Mouse (Mus musculus): Measurements from ENCODE around the gene Smim9. TPM values are rescaled to one million over a fixed set of nuclear protein-coding genes. Genes with fewer than 3 reads are reported as not detected.

The Smim9 gene
- polyA plus RNA-seq, 1 experiment from 2014 or later, result not detected

DNA sequence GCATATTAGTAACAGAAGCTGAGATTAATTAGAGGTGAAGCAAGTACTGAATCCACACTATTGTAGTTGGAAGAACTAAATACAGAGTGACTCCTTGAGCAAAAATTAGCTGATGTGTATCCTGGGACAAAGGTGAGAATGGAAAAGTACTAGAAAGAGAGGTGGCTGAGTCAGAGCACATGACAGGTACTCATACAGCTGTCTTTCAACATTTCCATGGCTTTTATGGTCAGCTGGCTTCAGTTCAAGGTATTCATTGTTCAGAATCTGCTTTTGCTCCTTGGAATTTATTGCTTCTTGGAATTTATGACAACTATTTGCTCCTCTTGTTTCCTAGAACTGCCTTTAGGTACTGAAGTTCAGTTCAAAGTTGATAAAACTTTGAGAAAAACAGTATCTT is 26.6 kb downstream of the Smim9 start:
- no peak for ATAC-seq (ENCODE audit: insufficient number of reproducible peaks, insufficient read depth, low FRiP score, low read depth)
- Histone ChIP-seq H3K4me1 (ENCODE audit: control insufficient read depth in 2 of 2, insufficient read depth in 2 of 2, low read length in 2 of 2) (no peaks in the 10 kb centered on the region), H3K9me3 (ENCODE audit: control insufficient read depth, low read length) (no peaks in the 10 kb centered on the region), H3K27me3 (ENCODE audit: control insufficient read depth, insufficient read depth, low read length) (no peaks in the 10 kb centered on the region), H3K9ac (ENCODE audit: low read length) (no peak overlapping the region), H3K36me3 (ENCODE audit: control insufficient read depth, insufficient read depth, low read length) (no peaks in the 10 kb centered on the region), H3K27ac (replicated peaks in 1 of 2; ENCODE audit: control insufficient read depth in 1 of 2, insufficient read depth in 1 of 2, low read depth in 2 of 2, low read length in 2 of 2) (no peak overlapping the region), H3K4me3 (ENCODE audit: control insufficient read depth in 1 of 2, insufficient read depth in 1 of 2, low read depth in 1 of 2, low read length in 2 of 2) (no peak overlapping the region), H3K4me2 (ENCODE audit: low read length) (no peak overlapping the region)

DNA sequence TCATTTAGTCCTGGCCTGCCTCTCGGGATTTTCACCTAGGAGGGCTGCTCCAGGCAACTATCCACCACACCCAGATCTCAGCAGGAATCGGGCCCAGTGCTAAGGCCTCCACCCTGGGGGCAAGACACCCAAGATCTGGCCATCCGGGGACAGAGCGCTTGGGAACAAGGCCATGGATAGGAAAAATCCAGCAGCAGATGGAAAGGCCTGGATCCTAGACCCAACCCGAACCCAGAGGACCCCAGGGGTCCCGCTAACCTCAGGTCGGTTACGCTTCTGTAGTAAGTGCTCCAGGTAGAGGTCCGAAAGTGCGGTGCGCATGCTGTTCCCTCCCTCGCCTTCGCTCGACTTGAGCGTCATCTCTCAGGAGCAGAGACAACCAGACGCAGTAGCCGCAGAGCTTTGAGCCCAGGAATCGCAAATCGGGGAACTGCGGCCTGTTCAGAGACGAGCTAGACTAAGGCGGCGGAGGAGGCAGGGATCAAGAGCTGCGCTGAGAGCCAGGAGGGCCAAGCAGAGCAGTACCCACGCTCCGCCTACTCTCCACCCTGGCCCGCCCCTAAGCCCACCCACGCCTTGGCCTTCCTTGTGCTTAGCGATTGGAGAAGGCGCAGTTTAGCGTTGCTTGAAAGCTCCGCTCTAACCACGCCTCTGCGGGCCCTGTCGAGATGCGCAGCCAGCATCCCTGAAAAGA is 33.0 kb downstream of the Smim9 start, which contains the start of gene Mpp1:
Gene Mpp1 (minus strand): TSS at position 550 of the 694 bp plus-strand sequence.
- ATAC-seq (ENCODE audit: insufficient number of reproducible peaks, insufficient read depth, low FRiP score, low read depth), result peak; percentile 91
- 18% methylated on average over 36 of the region's 36 CpGs for WGBS
- Histone ChIP-seq H3K9ac (ENCODE audit: low read length) (peak within 1 kb of the TSS; percentile 69), H3K4me3 (ENCODE audit: control insufficient read depth in 1 of 2, insufficient read depth in 1 of 2, low read depth in 1 of 2, low read length in 2 of 2) (peak within 1 kb of the TSS; percentile 53 to 59), H3K9me3 (ENCODE audit: control insufficient read depth, low read length) (no peaks in the 10 kb centered on the region), H3K4me2 (ENCODE audit: low read length) (peak within 1 kb of the TSS; percentile 58), H3K27ac (replicated peaks in 1 of 2; ENCODE audit: control insufficient read depth in 1 of 2, insufficient read depth in 1 of 2, low read depth in 2 of 2, low read length in 2 of 2) (peak within 1 kb of the TSS; percentile 24 to 64), H3K4me1 (ENCODE audit: control insufficient read depth in 2 of 2, insufficient read depth in 2 of 2, low read length in 2 of 2) (no peaks in the 10 kb centered on the region), H3K27me3 (ENCODE audit: control insufficient read depth, insufficient read depth, low read length) (no peaks in the 10 kb centered on the region), H3K36me3 (ENCODE audit: control insufficient read depth, insufficient read depth, low read length) (no peaks in the 10 kb centered on the region; the same call in 1 of the 2 replicates)

DNA sequence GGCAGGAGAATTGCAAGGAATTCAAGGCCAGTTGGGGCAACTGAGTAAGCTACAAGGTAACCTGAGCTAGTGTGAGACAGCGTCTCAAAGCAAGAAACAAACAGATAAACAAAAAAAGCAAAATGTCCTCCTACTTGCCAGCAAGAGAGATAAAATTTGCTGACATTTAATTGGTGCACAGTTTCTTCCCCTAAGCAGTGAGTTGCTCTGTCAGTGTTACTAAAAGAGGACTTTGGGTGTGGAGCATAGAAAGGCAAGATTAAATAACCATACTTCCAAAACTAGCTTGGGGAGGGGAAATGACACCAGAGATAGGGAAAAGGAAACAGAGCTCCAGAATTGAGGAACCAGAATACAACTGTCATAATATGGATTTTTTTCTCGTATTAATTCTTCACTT is 34.1 kb downstream of the Smim9 start:
- Histone ChIP-seq H3K9me3 (ENCODE audit: control insufficient read depth, low read length) (no peaks in the 10 kb centered on the region), H3K4me2 (ENCODE audit: low read length) (peak overlapping the region; percentile 58), H3K27me3 (ENCODE audit: control insufficient read depth, insufficient read depth, low read length) (no peaks in the 10 kb centered on the region), H3K36me3 (ENCODE audit: control insufficient read depth, insufficient read depth, low read length) (peaks cover 9% of the 10 kb centered on the region; the same call in 1 of the 2 replicates), H3K9ac (ENCODE audit: low read length) (no peak overlapping the region), H3K4me1 (ENCODE audit: control insufficient read depth in 2 of 2, insufficient read depth in 2 of 2, low read length in 2 of 2) (no peaks in the 10 kb centered on the region), H3K4me3 (ENCODE audit: control insufficient read depth in 1 of 2, insufficient read depth in 1 of 2, low read depth in 1 of 2, low read length in 2 of 2) (no peak overlapping the region; a peak in 1 of 4 replicates), H3K27ac (replicated peaks in 1 of 2; ENCODE audit: control insufficient read depth in 1 of 2, insufficient read depth in 1 of 2, low read depth in 2 of 2, low read length in 2 of 2) (no peak overlapping the region)
- no peak for ATAC-seq (ENCODE audit: insufficient number of reproducible peaks, insufficient read depth, low FRiP score, low read depth)
- WGBS, result 50% methylated on average over 2 of the region's 2 CpGs

DNA sequence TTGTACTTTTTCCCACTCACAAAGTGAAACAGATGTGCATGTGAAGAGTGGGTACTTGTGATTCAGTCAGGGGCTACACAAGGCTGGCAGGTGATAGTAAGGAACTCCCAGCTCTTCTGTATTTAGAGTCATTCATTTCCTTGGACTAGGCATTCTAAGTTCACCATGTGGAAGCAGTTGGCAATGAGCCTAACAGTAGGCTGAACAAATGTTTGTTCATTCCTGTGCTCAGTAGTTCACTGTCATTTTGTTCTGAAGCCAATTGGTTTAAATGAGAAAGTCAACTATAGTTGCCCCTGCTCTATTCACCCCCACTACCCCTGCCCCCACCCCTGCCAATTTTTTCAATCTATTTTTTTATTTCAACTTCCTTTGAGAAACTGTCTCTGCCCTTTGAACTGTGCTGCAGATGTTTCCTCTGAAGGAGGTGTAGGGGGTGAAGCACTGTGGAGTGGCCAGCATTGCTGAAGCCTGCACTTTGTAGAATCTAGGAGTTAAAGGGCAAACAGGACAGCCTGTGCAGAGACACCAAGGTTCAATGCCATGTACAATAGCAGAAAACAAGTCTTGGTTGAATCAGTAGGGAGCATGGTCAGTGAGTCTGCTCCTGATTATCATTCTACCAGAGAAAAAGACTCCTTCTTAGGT is 35.1 kb downstream of the Smim9 start:
- Histone ChIP-seq H3K27me3 (ENCODE audit: control insufficient read depth, insufficient read depth, low read length) (no peaks in the 10 kb centered on the region), H3K9me3 (ENCODE audit: control insufficient read depth, low read length) (no peaks in the 10 kb centered on the region), H3K9ac (ENCODE audit: low read length) (no peak overlapping the region), H3K27ac (replicated peaks in 1 of 2; ENCODE audit: control insufficient read depth in 1 of 2, insufficient read depth in 1 of 2, low read depth in 2 of 2, low read length in 2 of 2) (no peak overlapping the region), H3K4me3 (ENCODE audit: control insufficient read depth in 1 of 2, insufficient read depth in 1 of 2, low read depth in 1 of 2, low read length in 2 of 2) (no peak overlapping the region), H3K4me1 (ENCODE audit: control insufficient read depth in 2 of 2, insufficient read depth in 2 of 2, low read length in 2 of 2) (no peaks in the 10 kb centered on the region), H3K4me2 (ENCODE audit: low read length) (no peak overlapping the region), H3K36me3 (ENCODE audit: control insufficient read depth, insufficient read depth, low read length) (peaks cover 12% of the 10 kb centered on the region)
- no peak for ATAC-seq (ENCODE audit: insufficient number of reproducible peaks, insufficient read depth, low FRiP score, low read depth)

DNA sequence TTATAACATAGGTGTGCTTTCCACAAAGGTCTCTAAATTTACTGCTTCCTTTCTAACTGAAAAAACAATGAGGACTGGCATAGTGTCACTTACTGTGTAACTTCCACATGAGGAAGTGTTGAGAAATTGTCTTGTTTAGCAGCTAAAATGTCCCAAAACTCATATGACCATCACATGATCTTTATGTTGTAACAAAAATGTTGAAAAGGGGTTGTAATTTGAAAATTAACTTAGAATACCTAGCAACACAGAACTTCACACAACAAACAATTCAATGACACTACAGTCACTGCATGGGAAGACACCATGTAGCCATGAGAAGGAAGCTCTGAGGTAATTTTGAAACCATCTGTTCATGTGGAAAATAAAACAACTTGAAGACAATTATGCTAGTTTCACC is 36.7 kb downstream of the Smim9 start:
- Histone ChIP-seq H3K36me3 (ENCODE audit: control insufficient read depth, insufficient read depth, low read length) (peaks cover 18% of the 10 kb centered on the region), H3K9me3 (ENCODE audit: control insufficient read depth, low read length) (no peaks in the 10 kb centered on the region), H3K4me2 (ENCODE audit: low read length) (no peak overlapping the region), H3K4me1 (ENCODE audit: control insufficient read depth in 2 of 2, insufficient read depth in 2 of 2, low read length in 2 of 2) (no peaks in the 10 kb centered on the region), H3K9ac (ENCODE audit: low read length) (no peak overlapping the region), H3K27me3 (ENCODE audit: control insufficient read depth, insufficient read depth, low read length) (no peaks in the 10 kb centered on the region), H3K4me3 (ENCODE audit: control insufficient read depth in 1 of 2, insufficient read depth in 1 of 2, low read depth in 1 of 2, low read length in 2 of 2) (no peak overlapping the region), H3K27ac (replicated peaks in 1 of 2; ENCODE audit: control insufficient read depth in 1 of 2, insufficient read depth in 1 of 2, low read depth in 2 of 2, low read length in 2 of 2) (no peak overlapping the region)
- no peak for ATAC-seq (ENCODE audit: insufficient number of reproducible peaks, insufficient read depth, low FRiP score, low read depth)

DNA sequence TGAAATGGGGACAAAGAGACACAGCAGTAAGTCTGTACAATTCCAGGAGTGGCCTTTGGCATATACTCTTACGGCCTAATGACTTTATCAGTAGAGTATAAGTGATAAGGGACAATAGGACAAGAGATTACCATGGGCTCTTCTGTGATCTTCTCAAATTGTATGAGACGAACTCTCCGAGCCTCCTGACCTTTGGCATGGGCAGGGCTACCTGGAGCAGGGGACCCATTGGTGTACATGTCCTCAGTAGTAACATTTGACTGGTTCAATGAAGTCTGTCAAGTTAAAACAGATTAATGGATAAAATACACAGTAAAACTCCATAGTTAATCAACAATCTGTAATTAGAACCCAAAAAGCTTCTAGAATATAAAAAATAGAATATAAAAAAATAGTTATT is 38.0 kb downstream of the Smim9 start:
- H3K27me3 ChIP-seq (ENCODE audit: control insufficient read depth, insufficient read depth, low read length), result no peaks in the 10 kb centered on the region
- H3K36me3 ChIP-seq (ENCODE audit: control insufficient read depth, insufficient read depth, low read length), result peaks cover 25% of the 10 kb centered on the region
- H3K4me1 ChIP-seq (ENCODE audit: control insufficient read depth in 2 of 2, insufficient read depth in 2 of 2, low read length in 2 of 2), result no peaks in the 10 kb centered on the region
- H3K4me2 ChIP-seq (ENCODE audit: low read length), result no peak overlapping the region
- H3K9ac ChIP-seq (ENCODE audit: low read length), result no peak overlapping the region
- H3K4me3 ChIP-seq (ENCODE audit: control insufficient read depth in 1 of 2, insufficient read depth in 1 of 2, low read depth in 1 of 2, low read length in 2 of 2), result no peak overlapping the region
- H3K27ac ChIP-seq (replicated peaks in 1 of 2; ENCODE audit: control insufficient read depth in 1 of 2, insufficient read depth in 1 of 2, low read depth in 2 of 2, low read length in 2 of 2), result no peak overlapping the region
- no peaks in the 10 kb centered on the region for H3K9me3 ChIP-seq (ENCODE audit: control insufficient read depth, low read length)
- ATAC-seq (ENCODE audit: insufficient number of reproducible peaks, insufficient read depth, low FRiP score, low read depth), result no peak
- WGBS, result 68% methylated on average over 3 of the region's 3 CpGs

DNA sequence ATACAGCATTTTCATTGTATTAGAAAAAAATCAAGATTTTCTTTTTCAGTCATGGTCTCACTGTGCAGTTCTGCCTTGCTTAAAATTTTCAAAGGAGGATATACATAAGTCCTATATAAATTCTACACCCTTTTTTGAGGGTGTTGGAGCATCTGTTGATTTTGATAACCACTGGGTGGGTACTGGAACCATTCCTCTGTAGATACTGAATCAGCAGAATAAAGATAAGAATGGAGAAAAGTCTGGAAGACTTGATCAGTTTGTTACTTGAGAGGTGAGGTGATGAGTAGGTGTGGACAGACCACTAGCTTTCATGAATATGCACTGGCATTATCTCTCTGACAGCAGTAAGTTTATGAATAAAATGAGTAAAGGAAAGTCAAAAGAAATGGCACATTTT is 48.0 kb downstream of the Smim9 start:
- Histone ChIP-seq H3K27ac (replicated peaks in 1 of 2; ENCODE audit: control insufficient read depth in 1 of 2, insufficient read depth in 1 of 2, low read depth in 2 of 2, low read length in 2 of 2) (no peak overlapping the region), H3K4me3 (ENCODE audit: control insufficient read depth in 1 of 2, insufficient read depth in 1 of 2, low read depth in 1 of 2, low read length in 2 of 2) (no peak overlapping the region)
- no peak for ATAC-seq (ENCODE audit: insufficient number of reproducible peaks, insufficient read depth, low FRiP score, low read depth)

DNA sequence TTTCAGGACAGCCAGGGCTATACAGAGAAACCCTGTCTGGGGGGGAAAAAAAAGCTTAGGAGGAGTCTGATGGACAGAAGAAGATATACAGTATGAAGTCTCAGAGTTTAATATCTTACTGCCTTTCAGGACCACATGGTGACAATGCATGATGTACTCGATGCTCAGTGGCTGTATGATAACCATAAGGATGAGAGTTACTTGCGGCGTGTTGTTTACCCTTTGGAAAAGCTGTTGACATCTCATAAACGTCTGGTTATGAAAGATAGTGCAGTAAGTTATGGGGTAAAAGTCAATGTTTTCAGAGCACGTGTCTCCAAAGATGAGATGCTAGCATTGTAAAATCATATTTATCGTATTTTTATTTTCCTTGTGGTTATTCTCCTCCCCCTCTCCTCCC is 61.3 kb downstream of the Smim9 start:
- H3K36me3 ChIP-seq (ENCODE audit: control insufficient read depth, insufficient read depth, low read length), result peaks cover 72% of the 10 kb centered on the region
- 79% methylated on average over 6 of the region's 6 CpGs for WGBS
- no peak overlapping the region for H3K4me3 ChIP-seq (ENCODE audit: control insufficient read depth in 1 of 2, insufficient read depth in 1 of 2, low read depth in 1 of 2, low read length in 2 of 2)

More for the DNA sequence above, 48.0 kb downstream of the Smim9 start:
- Histone ChIP-seq H3K9me3 (ENCODE audit: control insufficient read depth, low read length) (no peaks in the 10 kb centered on the region), H3K9ac (ENCODE audit: low read length) (no peak overlapping the region), H3K4me1 (ENCODE audit: control insufficient read depth in 2 of 2, insufficient read depth in 2 of 2, low read length in 2 of 2) (no peaks in the 10 kb centered on the region), H3K36me3 (ENCODE audit: control insufficient read depth, insufficient read depth, low read length) (peaks cover 61% of the 10 kb centered on the region), H3K4me2 (ENCODE audit: low read length) (no peak overlapping the region), H3K27me3 (ENCODE audit: control insufficient read depth, insufficient read depth, low read length) (no peaks in the 10 kb centered on the region)

More for the DNA sequence above, 61.3 kb downstream of the Smim9 start:
- no peak overlapping the region for H3K9ac ChIP-seq (ENCODE audit: low read length)
- H3K4me2 ChIP-seq (ENCODE audit: low read length), result no peak overlapping the region
- H3K27me3 ChIP-seq (ENCODE audit: control insufficient read depth, insufficient read depth, low read length), result no peaks in the 10 kb centered on the region
- no peak overlapping the region for H3K27ac ChIP-seq (replicated peaks in 1 of 2; ENCODE audit: control insufficient read depth in 1 of 2, insufficient read depth in 1 of 2, low read depth in 2 of 2, low read length in 2 of 2)
- no peaks in the 10 kb centered on the region for H3K9me3 ChIP-seq (ENCODE audit: control insufficient read depth, low read length)
- ATAC-seq (ENCODE audit: insufficient number of reproducible peaks, insufficient read depth, low FRiP score, low read depth), result no peak
- no peaks in the 10 kb centered on the region for H3K4me1 ChIP-seq (ENCODE audit: control insufficient read depth in 2 of 2, insufficient read depth in 2 of 2, low read length in 2 of 2)
